Mouse (Mus musculus) midbrain, embryonic 12.5 days (tissue): ENCODE results near the gene Golga2. TPM values are rescaled to one million over a fixed set of nuclear protein-coding genes. Genes with fewer than 3 reads are reported as not detected.
A peak's percentile ranks its signal among the peaks of the same experiment; 100 is the strongest.

Source experiments
- ATAC-seq: fragments of 200-750 bp; cut with Nextera tagmentation; 2 replicates; pipeline ENCODE4 v1.8.0; 2017; ENCODE audit warnings: low read depth, moderate TSS enrichment, moderate library complexity; ENCODE audit not compliant: low FRiP score
- H3K27ac ChIP-seq: fragments of 300-500 bp; sonication (generic); replicated peaks from 2 replicates; pipeline ENCODE4 v1.5.1; 2016; ENCODE audit warnings: mild to moderate bottlenecking
- H3K27me3 ChIP-seq: fragments of 300-500 bp; sonication (generic); 2 replicates; pipeline ENCODE4 v1.6.1; 2016; ENCODE audit warnings: mild to moderate bottlenecking
- H3K36me3 ChIP-seq: fragments of 300-500 bp; sonication (generic); 2 replicates; pipeline ENCODE4 v1.6.1; 2016
- H3K4me1 ChIP-seq: fragments of 300-500 bp; sonication (generic); 2 replicates; pipeline ENCODE4 v1.6.1; 2016
- H3K4me2 ChIP-seq: fragments of 300-500 bp; sonication (generic); replicated peaks from 2 replicates; pipeline ENCODE4 v1.6.1; 2016; ENCODE audit warnings: mild to moderate bottlenecking, moderate library complexity
- H3K4me3 ChIP-seq: fragments of 300-500 bp; sonication (generic); 2 replicates; pipeline ENCODE4 v1.5.1; 2016; ENCODE audit warnings: mild to moderate bottlenecking
- H3K9ac ChIP-seq: fragments of 300-500 bp; sonication (generic); replicated peaks from 2 replicates; pipeline ENCODE4 v1.6.1; 2016; ENCODE audit warnings: mild to moderate bottlenecking, moderate library complexity
- H3K9me3 ChIP-seq: fragments of 300-500 bp; sonication (generic); 2 replicates; pipeline ENCODE4 v1.6.1; 2016; ENCODE audit warnings: mild to moderate bottlenecking
- WGBS: fragments of 180-500 bp; shearing (Covaris S2); methylation state at CpG from one replicate; pipeline ENCODE4 v1.1.7; 2016; 5-methylcytosine and 5-hydroxymethylcytosine counted together
- polyA plus RNA-seq: library from polyadenylated mRNA; unstranded; fragments of >200 nt; fragmentation: Nextera tagmentation; extraction: Ambion mirVana; gene quantifications from 2 replicates; pipeline ENCODE4 v1.2.1, GENCODE M21; 2016

Gene Golga2
- polyA plus RNA-seq, 1 experiment from 2014 or later: 28.2 TPM

- Histone ChIP-seq H3K4me1 (peaks cover 45% of the 10 kb centered on the region), H3K9me3 (no peaks in the 10 kb centered on the region), H3K4me2 (no peak overlapping the region), H3K4me3 (no peak overlapping the region), H3K36me3 (no peaks in the 10 kb centered on the region), H3K27me3 (peaks cover 22% of the 10 kb centered on the region), H3K27ac (peak overlapping the region; percentile 81), H3K9ac (no peak overlapping the region)
- no peak for ATAC-seq
- 75% methylated on average over 9 of the region's 9 CpGs for WGBS
These were observed 34.6 kb downstream of the Golga2 start for GRCm38 (mm10) chr2:32321591-32322298.

DNA sequence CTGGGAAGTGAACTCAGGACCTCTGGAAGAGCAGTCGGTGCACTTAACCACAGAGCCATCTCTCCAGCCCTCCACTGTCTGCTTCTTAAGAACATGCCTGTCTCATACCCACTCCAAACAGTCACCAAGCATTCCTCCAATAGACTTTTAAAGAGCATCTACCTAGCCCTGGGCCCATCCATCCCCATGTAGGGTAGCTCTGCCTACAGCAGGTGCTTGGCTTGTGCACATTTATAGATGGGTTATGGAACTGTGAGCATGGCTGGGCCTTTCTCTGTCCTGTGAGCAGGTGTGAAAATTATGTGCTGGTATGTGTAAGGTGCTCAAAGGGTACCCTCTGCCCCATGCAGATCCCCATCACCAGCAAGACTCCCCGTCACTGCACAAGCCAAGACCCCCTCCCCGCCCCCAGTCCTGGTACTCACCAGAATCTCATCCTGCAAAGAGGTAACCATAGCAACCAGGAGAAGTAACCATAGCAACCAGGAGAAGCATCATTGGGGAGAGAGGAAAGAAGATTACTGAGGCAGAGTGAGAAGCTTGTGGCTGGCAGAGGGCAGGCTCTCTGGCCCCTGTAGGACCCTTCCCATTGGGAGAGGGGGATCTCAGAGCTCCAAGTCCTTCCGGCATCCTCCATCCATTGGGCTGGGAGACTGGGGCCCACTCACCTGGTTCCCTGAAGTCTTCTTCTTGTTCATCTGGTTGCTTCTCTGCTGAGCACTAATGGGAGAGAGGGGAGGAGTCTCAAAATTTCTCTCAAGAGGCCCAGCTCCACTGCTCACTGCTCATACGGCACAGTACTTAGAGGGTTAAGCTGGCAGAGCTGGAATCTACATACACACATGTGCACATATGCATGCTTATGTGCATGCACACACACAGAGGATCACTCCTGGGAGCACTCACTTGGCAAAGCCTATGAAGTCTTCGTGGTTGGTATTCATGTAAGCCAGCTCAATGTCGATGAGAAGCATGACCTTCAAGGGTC, 35.9 kb downstream of the Golga2 start:
- no peaks in the 10 kb centered on the region for H3K9me3 ChIP-seq
- H3K27me3 ChIP-seq: peaks cover 9% of the 10 kb centered on the region
- ATAC-seq: peak; percentile 72
- H3K4me1 ChIP-seq: peaks cover 35% of the 10 kb centered on the region
- H3K9ac ChIP-seq: no peak overlapping the region
- H3K4me3 ChIP-seq: no peak overlapping the region
- no peaks in the 10 kb centered on the region for H3K36me3 ChIP-seq
- H3K4me2 ChIP-seq: peak overlapping the region; percentile 28
- peak overlapping the region; percentile 81 for H3K27ac ChIP-seq
- WGBS: 55% methylated on average over 7 of the region's 7 CpGs

DNA sequence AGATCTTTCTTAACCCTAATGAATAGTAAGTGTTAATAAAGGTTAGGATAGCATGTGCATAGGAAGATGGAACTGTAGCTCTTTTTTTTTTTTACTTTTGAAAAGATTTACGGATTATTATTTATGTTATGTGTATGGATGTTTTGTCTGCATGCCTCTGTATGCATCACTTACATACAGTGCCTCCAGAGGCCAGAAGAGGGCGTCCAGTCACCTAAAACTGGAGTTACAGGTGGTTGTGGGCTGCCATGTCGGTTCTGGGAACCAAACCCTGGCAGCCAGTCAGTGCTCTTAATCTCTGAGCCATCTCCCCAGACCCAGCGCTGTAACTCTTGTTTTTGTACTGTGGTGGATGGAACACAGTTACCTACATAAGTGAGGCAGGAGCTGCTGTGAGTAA, 37.1 kb downstream of the Golga2 start:
- no peak overlapping the region for H3K27ac ChIP-seq
- H3K4me2 ChIP-seq: no peak overlapping the region
- H3K27me3 ChIP-seq: no peaks in the 10 kb centered on the region
- no peaks in the 10 kb centered on the region for H3K36me3 ChIP-seq
- H3K9ac ChIP-seq: no peak overlapping the region
- H3K9me3 ChIP-seq: no peaks in the 10 kb centered on the region
- WGBS: 66% methylated on average over 4 of the region's 4 CpGs
- H3K4me1 ChIP-seq: peaks cover 25% of the 10 kb centered on the region
- no peak for ATAC-seq
- no peak overlapping the region for H3K4me3 ChIP-seq

- H3K4me2 ChIP-seq: no peak overlapping the region
- no peak for ATAC-seq
- 74% methylated on average over 7 of the region's 7 CpGs for WGBS
These were observed 38.2 kb downstream of the Golga2 start for GRCm38 (mm10) chr2:32325342-32325741.

DNA sequence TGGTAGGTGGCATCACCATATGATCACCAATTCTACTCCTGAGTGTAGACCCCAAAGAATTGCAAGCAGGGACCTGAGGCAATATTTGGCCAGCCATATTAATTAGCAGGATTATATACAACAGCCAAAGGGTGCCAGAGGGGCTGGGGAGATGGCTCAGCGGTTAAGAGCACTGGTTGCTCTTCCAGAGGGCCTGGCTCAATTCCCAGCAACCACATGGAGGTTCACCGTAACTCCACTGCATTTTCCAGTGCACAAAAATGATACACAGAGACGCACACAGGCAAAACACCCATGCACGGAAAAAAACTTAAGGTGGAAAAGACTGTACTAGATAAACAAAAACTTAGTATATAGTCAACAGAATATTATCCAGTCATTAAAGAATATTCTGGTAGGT, 40.0 kb downstream of the Golga2 start:
- no peak overlapping the region for H3K4me2 ChIP-seq
- WGBS: 86% methylated on average over 4 of the region's 4 CpGs
- ATAC-seq: no peak
- peaks cover 13% of the 10 kb centered on the region for H3K4me1 ChIP-seq
- no peak overlapping the region for H3K27ac ChIP-seq
- H3K9me3 ChIP-seq: no peaks in the 10 kb centered on the region
- no peak overlapping the region for H3K9ac ChIP-seq
- no peaks in the 10 kb centered on the region for H3K36me3 ChIP-seq
- no peak overlapping the region for H3K4me3 ChIP-seq
- H3K27me3 ChIP-seq: no peaks in the 10 kb centered on the region

More at GRCm38 (mm10) chr2:32325342-32325741, 38.2 kb downstream of the Golga2 start:
- no peak overlapping the region for H3K27ac ChIP-seq
- H3K27me3 ChIP-seq: no peaks in the 10 kb centered on the region
- H3K9me3 ChIP-seq: no peaks in the 10 kb centered on the region
- no peak overlapping the region for H3K9ac ChIP-seq
- peaks cover 20% of the 10 kb centered on the region for H3K4me1 ChIP-seq
- no peaks in the 10 kb centered on the region for H3K36me3 ChIP-seq
- no peak overlapping the region for H3K4me3 ChIP-seq

DNA sequence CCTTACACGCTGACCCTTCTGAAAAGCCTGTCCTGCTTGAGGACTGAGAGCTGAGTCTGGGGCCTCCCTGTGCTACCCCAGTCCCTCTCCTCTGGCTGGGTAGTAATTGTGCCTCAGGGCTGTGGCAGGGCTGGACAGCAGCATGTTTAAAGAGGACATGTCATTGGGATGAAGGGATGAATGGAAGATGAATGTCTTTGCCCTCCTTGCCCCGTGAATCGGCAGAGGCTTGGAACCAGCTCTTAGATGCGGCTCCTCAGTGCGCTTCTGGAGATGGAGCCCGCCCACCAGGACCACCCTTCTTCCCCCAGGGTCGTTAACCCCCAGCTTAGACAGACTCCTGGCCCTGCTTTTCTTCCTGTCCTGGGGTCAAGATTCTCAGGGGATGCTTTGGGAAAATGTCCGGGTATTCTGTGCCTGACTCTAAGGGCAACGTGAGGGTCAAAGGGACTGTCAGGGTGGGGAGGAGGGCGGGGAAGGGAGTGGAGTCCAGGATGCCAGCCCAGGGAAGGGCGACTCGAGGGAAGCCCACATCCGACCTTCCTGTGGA, 41.8 kb downstream of the Golga2 start:
- H3K4me1 ChIP-seq: no peaks in the 10 kb centered on the region
- H3K9me3 ChIP-seq: no peaks in the 10 kb centered on the region
- 36% methylated on average over 13 of the region's 13 CpGs for WGBS
- no peak overlapping the region for H3K4me2 ChIP-seq
- ATAC-seq: no peak
- no peak overlapping the region for H3K4me3 ChIP-seq
- H3K27ac ChIP-seq: no peak overlapping the region
- no peaks in the 10 kb centered on the region for H3K36me3 ChIP-seq
- H3K9ac ChIP-seq: no peak overlapping the region
- H3K27me3 ChIP-seq: no peaks in the 10 kb centered on the region

DNA sequence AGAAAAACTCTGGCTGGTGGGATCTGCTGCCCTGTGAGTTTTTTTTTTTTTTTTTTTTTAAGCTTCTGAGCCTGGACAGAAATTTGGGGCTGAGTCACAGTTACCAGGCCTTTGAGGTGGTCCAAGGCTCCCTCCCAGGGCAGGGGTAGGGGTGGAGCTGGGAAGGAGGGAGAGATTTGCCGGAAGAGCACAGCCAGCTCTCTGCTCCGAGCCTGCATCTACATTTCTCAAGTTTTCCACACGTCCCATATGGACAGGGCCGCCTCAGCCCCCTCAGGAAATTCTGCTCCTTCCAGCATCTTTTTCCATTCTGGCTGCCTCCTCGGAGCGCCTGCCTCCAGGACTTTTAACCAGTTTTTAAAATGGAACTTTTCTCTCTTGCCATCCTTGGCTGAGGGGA, 42.3 kb downstream of the Golga2 start:
- Histone ChIP-seq H3K4me1 (no peaks in the 10 kb centered on the region), H3K9ac (no peak overlapping the region), H3K27ac (no peak overlapping the region), H3K36me3 (no peaks in the 10 kb centered on the region), H3K9me3 (no peaks in the 10 kb centered on the region), H3K4me3 (no peak overlapping the region), H3K4me2 (no peak overlapping the region), H3K27me3 (no peaks in the 10 kb centered on the region)
- WGBS: 57% methylated on average over 6 of the region's 6 CpGs
- ATAC-seq: no peak

GRCm38 (mm10) chr2:32332159-32332558, 45.0 kb downstream of the Golga2 start:
- H3K36me3 ChIP-seq: peaks cover 4% of the 10 kb centered on the region; the same call in 1 of the 2 replicates
- no peak overlapping the region for H3K27ac ChIP-seq
- no peaks in the 10 kb centered on the region for H3K4me1 ChIP-seq
- H3K9ac ChIP-seq: no peak overlapping the region
- no peak overlapping the region for H3K4me2 ChIP-seq
- no peak overlapping the region for H3K4me3 ChIP-seq
- no peak for ATAC-seq
- H3K9me3 ChIP-seq: no peaks in the 10 kb centered on the region
- 96% methylated on average over 5 of the region's 5 CpGs for WGBS
- peaks cover 5% of the 10 kb centered on the region for H3K27me3 ChIP-seq

- Histone ChIP-seq H3K9me3 (no peaks in the 10 kb centered on the region), H3K27me3 (peaks cover 5% of the 10 kb centered on the region), H3K4me3 (no peak overlapping the region), H3K4me1 (no peaks in the 10 kb centered on the region), H3K9ac (no peak overlapping the region), H3K27ac (no peak overlapping the region), H3K36me3 (peaks cover 4% of the 10 kb centered on the region; the same call in 1 of the 2 replicates), H3K4me2 (no peak overlapping the region)
- WGBS: 54% methylated on average over 15 of the region's 15 CpGs
- ATAC-seq: no peak
These were observed 48.7 kb downstream of the Golga2 start for GRCm38 (mm10) chr2:32335888-32336287.

DNA sequence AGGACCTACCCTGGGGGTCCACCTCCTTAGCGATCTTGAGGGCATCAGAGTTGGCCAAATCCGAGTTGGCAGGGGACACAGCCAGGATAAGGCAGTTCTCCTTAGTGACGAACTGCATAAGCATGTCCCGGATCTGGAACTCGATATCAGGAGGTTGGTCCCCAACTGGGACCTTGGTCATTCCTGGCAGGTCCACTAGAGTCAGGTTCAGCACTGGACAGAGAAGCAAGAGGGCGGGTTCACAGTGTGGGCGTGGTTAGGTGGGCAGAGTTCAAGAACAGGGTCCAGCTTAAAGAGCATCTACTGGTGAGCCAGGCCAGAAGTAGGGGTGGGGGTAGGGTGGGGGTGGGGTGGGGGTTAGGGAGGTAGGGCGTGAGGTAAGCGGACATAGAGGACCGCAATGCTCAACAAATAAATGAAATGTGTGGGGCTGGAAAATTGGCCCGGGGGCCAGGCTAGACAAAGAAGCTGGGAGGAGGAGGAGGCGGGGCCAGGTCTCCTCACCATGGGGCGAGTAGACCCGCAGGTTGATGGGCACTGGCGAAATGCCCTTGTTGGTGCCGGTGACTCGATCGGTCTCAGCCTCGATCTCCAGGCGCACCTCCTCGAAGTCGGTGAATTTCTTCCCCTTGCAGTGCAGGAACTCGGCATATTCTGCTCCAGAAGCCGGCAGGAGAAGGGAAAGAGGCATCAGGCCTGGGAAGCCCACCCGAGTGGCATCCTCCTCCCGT, 52.9 kb downstream of the Golga2 start:
- H3K4me3 ChIP-seq: no peak overlapping the region
- H3K36me3 ChIP-seq: peaks cover 4% of the 10 kb centered on the region; the same call in 1 of the 2 replicates
- H3K27ac ChIP-seq: no peak overlapping the region
- H3K4me2 ChIP-seq: no peak overlapping the region
- ATAC-seq: no peak
- no peak overlapping the region for H3K9ac ChIP-seq
- peaks cover 5% of the 10 kb centered on the region for H3K27me3 ChIP-seq
- H3K4me1 ChIP-seq: peaks cover 10% of the 10 kb centered on the region
- 47% methylated on average over 26 of the region's 26 CpGs for WGBS
- H3K9me3 ChIP-seq: no peaks in the 10 kb centered on the region

- H3K9ac ChIP-seq: no peak overlapping the region
- no peak for ATAC-seq
- H3K27ac ChIP-seq: no peak overlapping the region
- no peaks in the 10 kb centered on the region; the same call in 1 of the 2 replicates for H3K36me3 ChIP-seq
- H3K9me3 ChIP-seq: no peaks in the 10 kb centered on the region
- peaks cover 5% of the 10 kb centered on the region; the same call in 1 of the 2 replicates for H3K27me3 ChIP-seq
- H3K4me3 ChIP-seq: no peak overlapping the region
- H3K4me2 ChIP-seq: no peak overlapping the region
- 84% methylated on average over 13 of the region's 13 CpGs for WGBS
- peaks cover 10% of the 10 kb centered on the region for H3K4me1 ChIP-seq
These were observed 53.9 kb downstream of the Golga2 start for GRCm38 (mm10) chr2:32340836-32341633.
